Mouse (Mus musculus) heart, embryonic 11.5 days (tissue): ENCODE measurements around the gene Fzd7. TPM values are rescaled to one million over a fixed set of nuclear protein-coding genes. Genes with fewer than 3 reads are reported as not detected.

Experiments used
- ATAC-seq: fragments of 200-750 bp; cut with Nextera tagmentation; replicated peaks from 2 replicates; pipeline ENCODE4 v1.8.0; 2017; ENCODE audit warnings: moderate library complexity; ENCODE audit not compliant: insufficient number of reproducible peaks, low FRiP score, low TSS enrichment
- H3K27ac ChIP-seq: fragments of 300-500 bp; sonication (generic); 2 replicates; pipeline ENCODE4 v1.5.1; 2014; ENCODE audit warnings: mild to moderate bottlenecking, low read depth, low read length
- H3K27me3 ChIP-seq: fragments of 300-500 bp; sonication (generic); 2 replicates; pipeline ENCODE4 v1.6.1; 2014; ENCODE audit warnings: mild to moderate bottlenecking, low read length, mixed read lengths; ENCODE audit not compliant: control insufficient read depth, insufficient read depth
- H3K36me3 ChIP-seq: fragments of 300-500 bp; sonication (generic); 2 replicates; pipeline ENCODE4 v1.6.1; 2014; ENCODE audit warnings: mild to moderate bottlenecking, low read length, moderate library complexity, mixed read lengths; ENCODE audit not compliant: control insufficient read depth, insufficient read depth
- H3K4me1 ChIP-seq: fragments of 300-500 bp; sonication (generic); 2 replicates; pipeline ENCODE4 v1.6.1; 2014; ENCODE audit warnings: low read length; ENCODE audit not compliant: control insufficient read depth, insufficient read depth
- H3K4me2 ChIP-seq: fragments of 300-500 bp; sonication (generic); 2 replicates; pipeline ENCODE4 v1.6.1; 2014; ENCODE audit warnings: mild to moderate bottlenecking, moderate library complexity
- H3K4me3 ChIP-seq: fragments of 300-500 bp; sonication (generic); 2 replicates; pipeline ENCODE4 v1.5.1; 2014; ENCODE audit warnings: low read depth, low read length
- H3K9ac ChIP-seq: fragments of 300-500 bp; sonication (generic); 2 replicates; pipeline ENCODE4 v1.6.1; 2014; ENCODE audit warnings: mild to moderate bottlenecking, low read depth, low read length, moderate library complexity
- H3K9me3 ChIP-seq: fragments of 300-500 bp; sonication (generic); replicated peaks from 2 replicates; pipeline ENCODE4 v1.6.1; 2016; ENCODE audit warnings: low read length; ENCODE audit not compliant: control insufficient read depth
- WGBS: fragments of 180-500 bp; shearing (Covaris S2); extraction: QIAGEN DNeasy Blood & Tissue Kit; methylation state at CpG from one replicate; pipeline ENCODE4 v1.1.7; 2014; ENCODE audit not compliant: insufficient replicate concordance; 5-methylcytosine and 5-hydroxymethylcytosine counted together
- polyA plus RNA-seq: library from polyadenylated mRNA; unstranded; fragments of >200 nt; fragmentation: Nextera tagmentation; extraction: Ambion mirVana; gene quantifications from 2 replicates; pipeline ENCODE4 v1.2.1, GENCODE M21; 2014

Fzd7 gene
- polyA plus RNA-seq, 1 experiment from 2014 or later = 6.0 TPM

GRCm38 (mm10) chr1:59457873-59458272 lies 24.4 kb upstream of the Fzd7 start:
- H3K9ac ChIP-seq = no peak overlapping the region
- H3K4me2 ChIP-seq = no peak overlapping the region
- no peaks in the 10 kb centered on the region for H3K4me1 ChIP-seq
- no peak overlapping the region for H3K27ac ChIP-seq
- 73% methylated on average over 4 of the region's 4 CpGs for WGBS
- H3K36me3 ChIP-seq = no peaks in the 10 kb centered on the region
- H3K27me3 ChIP-seq = no peaks in the 10 kb centered on the region
- H3K4me3 ChIP-seq = no peak overlapping the region
- no peaks in the 10 kb centered on the region for H3K9me3 ChIP-seq
- ATAC-seq = no peak

- H3K9ac ChIP-seq = no peak overlapping the region
- H3K4me2 ChIP-seq = no peak overlapping the region
- H3K36me3 ChIP-seq = no peaks in the 10 kb centered on the region
- no peak overlapping the region for H3K27ac ChIP-seq
- H3K4me3 ChIP-seq = no peak overlapping the region
- WGBS = 22% methylated on average over 8 of the region's 8 CpGs
- no peaks in the 10 kb centered on the region for H3K27me3 ChIP-seq
- no peaks in the 10 kb centered on the region for H3K9me3 ChIP-seq
- H3K4me1 ChIP-seq = no peaks in the 10 kb centered on the region
- ATAC-seq = no peak
These were observed 23.3 kb upstream of the Fzd7 start for GRCm38 (mm10) chr1:59458886-59459285.

- WGBS = 47% methylated on average over 17 of the region's 17 CpGs
- no peak overlapping the region for H3K4me3 ChIP-seq
- no peak for ATAC-seq
- no peaks in the 10 kb centered on the region for H3K9me3 ChIP-seq
- H3K4me1 ChIP-seq = no peaks in the 10 kb centered on the region
- H3K4me2 ChIP-seq = no peak overlapping the region
- no peak overlapping the region for H3K27ac ChIP-seq
- peaks cover 4% of the 10 kb centered on the region for H3K27me3 ChIP-seq
- no peak overlapping the region for H3K9ac ChIP-seq
- no peaks in the 10 kb centered on the region for H3K36me3 ChIP-seq
These were observed 17.3 kb upstream of the Fzd7 start for GRCm38 (mm10) chr1:59464696-59465639.

- H3K4me1 ChIP-seq = no peaks in the 10 kb centered on the region
- no peaks in the 10 kb centered on the region for H3K9me3 ChIP-seq
- no peak overlapping the region for H3K9ac ChIP-seq
- ATAC-seq = no peak
- H3K27me3 ChIP-seq = peaks cover 8% of the 10 kb centered on the region
- 77% methylated on average over 9 of the region's 9 CpGs for WGBS
- H3K4me2 ChIP-seq = no peak overlapping the region
- H3K27ac ChIP-seq = no peak overlapping the region
- H3K4me3 ChIP-seq = no peak overlapping the region
- H3K36me3 ChIP-seq = no peaks in the 10 kb centered on the region
These were observed 16.6 kb upstream of the Fzd7 start for GRCm38 (mm10) chr1:59465640-59466008.

GRCm38 (mm10) chr1:59469170-59469569 lies 13.1 kb upstream of the Fzd7 start:
- Histone ChIP-seq H3K4me2 (no peak overlapping the region), H3K36me3 (no peaks in the 10 kb centered on the region), H3K4me3 (no peak overlapping the region), H3K9me3 (no peaks in the 10 kb centered on the region), H3K27ac (no peak overlapping the region), H3K27me3 (peaks cover 13% of the 10 kb centered on the region), H3K9ac (no peak overlapping the region), H3K4me1 (peaks cover 4% of the 10 kb centered on the region; the same call in 1 of the 2 replicates)
- WGBS = 42% methylated on average over 4 of the region's 4 CpGs
- ATAC-seq = no peak

- peaks cover 6% of the 10 kb centered on the region; the same call in 1 of the 2 replicates for H3K4me1 ChIP-seq
- no peaks in the 10 kb centered on the region for H3K9me3 ChIP-seq
- H3K27ac ChIP-seq = no peak overlapping the region
- H3K9ac ChIP-seq = no peak overlapping the region
- WGBS = 41% methylated on average over 4 of the region's 4 CpGs
- no peak for ATAC-seq
- no peaks in the 10 kb centered on the region for H3K36me3 ChIP-seq
- H3K4me3 ChIP-seq = no peak overlapping the region
- H3K27me3 ChIP-seq = peaks cover 25% of the 10 kb centered on the region
- no peak overlapping the region for H3K4me2 ChIP-seq
These were observed 11.5 kb upstream of the Fzd7 start for GRCm38 (mm10) chr1:59470766-59471165.

GRCm38 (mm10) chr1:59472368-59473180 lies 9.7 kb upstream of the Fzd7 start:
- H3K4me2 ChIP-seq = 0 out of 2 replicates have a peak overlapping the region, but pooled peaks have one; percentile 6
- no peak overlapping the region for H3K9ac ChIP-seq

GRCm38 (mm10) chr1:59473181-59473555 lies 9.1 kb upstream of the Fzd7 start:
- H3K27ac ChIP-seq = no peak overlapping the region
- ATAC-seq = no peak
- H3K4me2 ChIP-seq = peak overlapping the region; percentile 14; the same call in 1 of the 2 replicates
- H3K9me3 ChIP-seq = no peaks in the 10 kb centered on the region
- no peak overlapping the region for H3K4me3 ChIP-seq
- WGBS = 9% methylated on average over 4 of the region's 4 CpGs
- peaks cover 32% of the 10 kb centered on the region for H3K27me3 ChIP-seq
- peaks cover 6% of the 10 kb centered on the region; the same call in 1 of the 2 replicates for H3K4me1 ChIP-seq
- H3K9ac ChIP-seq = no peak overlapping the region
- H3K36me3 ChIP-seq = no peaks in the 10 kb centered on the region

More at GRCm38 (mm10) chr1:59472368-59473180, 9.7 kb upstream of the Fzd7 start:
- peaks cover 6% of the 10 kb centered on the region; the same call in 1 of the 2 replicates for H3K4me1 ChIP-seq
- H3K9me3 ChIP-seq = no peaks in the 10 kb centered on the region
- H3K27me3 ChIP-seq = peaks cover 32% of the 10 kb centered on the region
- WGBS = 10% methylated on average over 9 of the region's 11 CpGs
- H3K27ac ChIP-seq = no peak overlapping the region
- ATAC-seq = no peak
- no peaks in the 10 kb centered on the region for H3K36me3 ChIP-seq
- H3K4me3 ChIP-seq = no peak overlapping the region
